ENCODE assay signal across 8 mouse cellular contexts in genomic region chr3:88245811-88246210, GRCm38 (mm10). TPM values are rescaled to one million over a fixed set of nuclear protein-coding genes. Genes with fewer than 3 reads are reported as not detected.
A peak's percentile ranks its signal among the peaks of the same experiment; 100 is the strongest.
DNase-seq lines count a peak whose midpoint lies in the region; ATAC-seq lines count a peak whose summit lies in the region.

No protein-coding gene starts in this region.

- H3K4me3 ChIP-seq in midbrain, embryonic 10.5 days: no peak overlapping the region
- no peak overlapping the region for H3K4me3 ChIP-seq in midbrain, embryonic 16.5 days (ENCODE audit: low read depth, low read length)
- no peak overlapping the region for H3K4me3 ChIP-seq in liver, embryonic 11.5 days (ENCODE audit: low read depth, low read length)

- no peak overlapping the region for H3K4me2 ChIP-seq in midbrain, embryonic 16.5 days (ENCODE audit: low read length)
- no peak overlapping the region for H3K4me2 ChIP-seq in liver, embryonic 11.5 days

- H3K9me3 ChIP-seq in midbrain, embryonic 10.5 days (replicated peaks): no peaks in the 10 kb centered on the region
- H3K9me3 ChIP-seq in midbrain, embryonic 16.5 days (replicated peaks; ENCODE audit: control insufficient read depth, low read length, poor library complexity, severe bottlenecking): no peaks in the 10 kb centered on the region
- no peaks in the 10 kb centered on the region for H3K9me3 ChIP-seq in liver, embryonic 11.5 days (ENCODE audit: control insufficient read depth, low read length)

- H3K27me3 ChIP-seq in midbrain, embryonic 10.5 days (ENCODE audit: low read depth, poor library complexity, severe bottlenecking): peaks cover 83% of the 10 kb centered on the region
- H3K27me3 ChIP-seq in midbrain, embryonic 16.5 days (ENCODE audit: control insufficient read depth, insufficient read depth, low read depth, low read length): peaks cover 14% of the 10 kb centered on the region
- peaks cover 36% of the 10 kb centered on the region for H3K27me3 ChIP-seq in liver, embryonic 11.5 days (replicated peaks; ENCODE audit: control insufficient read depth, insufficient read depth, low read length)

- 24% methylated on average over 13 of the region's 13 CpGs for WGBS in midbrain, embryonic 10.5 days
- WGBS in midbrain, embryonic 16.5 days: 15% methylated on average over 13 of the region's 13 CpGs
- WGBS in liver, embryonic 11.5 days: 16% methylated on average over 13 of the region's 13 CpGs

- no peak for ATAC-seq in midbrain, embryonic 16.5 days
- ATAC-seq in liver, embryonic 11.5 days (replicated peaks; ENCODE audit: low FRiP score): no peak; the same call in 1 of the 2 replicates

- peaks cover 28% of the 10 kb centered on the region for H3K4me1 ChIP-seq in midbrain, embryonic 10.5 days
- peaks cover 3% of the 10 kb centered on the region for H3K4me1 ChIP-seq in midbrain, embryonic 16.5 days (ENCODE audit: control insufficient read depth, insufficient read depth, low read length)
- no peaks in the 10 kb centered on the region; the same call in 1 of the 2 replicates for H3K4me1 ChIP-seq in liver, embryonic 11.5 days (replicated peaks; ENCODE audit: control insufficient read depth, insufficient read depth, low read length)

- H3K36me3 ChIP-seq in midbrain, embryonic 10.5 days: no peaks in the 10 kb centered on the region
- no peaks in the 10 kb centered on the region for H3K36me3 ChIP-seq in midbrain, embryonic 16.5 days (ENCODE audit: control insufficient read depth, insufficient read depth, low read length)
- no peaks in the 10 kb centered on the region for H3K36me3 ChIP-seq in liver, embryonic 11.5 days (ENCODE audit: control insufficient read depth, insufficient read depth, low read length)

- no peak overlapping the region for H3K9ac ChIP-seq in midbrain, embryonic 16.5 days (ENCODE audit: low read depth, low read length)
- no peak overlapping the region for H3K9ac ChIP-seq in liver, embryonic 11.5 days (ENCODE audit: low read depth, low read length)

- no peak overlapping the region for H3K27ac ChIP-seq in midbrain, embryonic 10.5 days (replicated peaks)
- H3K27ac ChIP-seq in midbrain, embryonic 16.5 days (ENCODE audit: low read length): no peak overlapping the region
- no peak overlapping the region for H3K27ac ChIP-seq in liver, embryonic 11.5 days (ENCODE audit: low read depth, low read length)

- DNase-seq in midbrain, embryonic 10.5 days (ENCODE audit: low spot score): peak; percentile 74
- peak; percentile 76 to 85 for DNase-seq in adrenal gland, adult 18-20 months (ENCODE audit: low spot score in 2 of 2)
- peak; percentile 80 for DNase-seq in embryo, embryonic 10.5 days (ENCODE audit: low spot score)
- peak; percentile 84 for DNase-seq in induced T-regulatory cell, adult 2 months (ENCODE audit: low read depth)
- DNase-seq in liver, embryonic 11.5 days (ENCODE audit: low spot score): peak; percentile 72
- peak; percentile 70 for DNase-seq in ovary, postnatal 36 days (ENCODE audit: low spot score)
- DNase-seq in urinary bladder, adult 18-20 months (ENCODE audit: low spot score in 2 of 2): peak; percentile 30 to 66

RNA-seq across cellular contexts. Expression of gene Rhbg, which starts 8.7 kb away (rescaled TPM):
- polyA plus RNA-seq in midbrain, embryonic 10.5 days (2016; fragmentation: Nextera tagmentation; extraction: Ambion mirVana): not detected in 2 replicates
- polyA plus RNA-seq in midbrain, embryonic 16.5 days (2015; fragmentation: Nextera tagmentation; extraction: Ambion mirVana): 0.18 and 0.21 TPM in 2 replicates
- 10 to 100 TPM; 11.2 to 17.8 TPM for total RNA-seq in adrenal gland, adult 18-20 months (2021)
- 16.3 and 19.5 TPM in 2 replicates for polyA plus RNA-seq in liver, embryonic 11.5 days (2014; fragmentation: Nextera tagmentation; extraction: Ambion mirVana)

RNA-seq across cellular contexts. Expression of gene Gm38392, which starts 41.2 kb away (rescaled TPM):
- 0.14 TPM in 1 of 2 replicates, not detected in the other for polyA plus RNA-seq in midbrain, embryonic 10.5 days (2016; fragmentation: Nextera tagmentation; extraction: Ambion mirVana)
- polyA plus RNA-seq in midbrain, embryonic 16.5 days (2015; fragmentation: Nextera tagmentation; extraction: Ambion mirVana): 0.16 TPM in 1 of 2 replicates, not detected in the other
- 1 to 10 TPM in 1 of 2 experiments, under 1 TPM in 1; 0.58 to 1.0 TPM for total RNA-seq in adrenal gland, adult 18-20 months (2021)
- 0.31 and 1.4 TPM in 2 replicates for polyA plus RNA-seq in liver, embryonic 11.5 days (2014; fragmentation: Nextera tagmentation; extraction: Ambion mirVana)

RNA-seq across cellular contexts. Expression of gene Tsacc, which starts 51.0 kb away (rescaled TPM):
- polyA plus RNA-seq in midbrain, embryonic 10.5 days (2016; fragmentation: Nextera tagmentation; extraction: Ambion mirVana): 11.4 and 14.1 TPM in 2 replicates
- polyA plus RNA-seq in midbrain, embryonic 16.5 days (2015; fragmentation: Nextera tagmentation; extraction: Ambion mirVana): 7.3 and 7.5 TPM in 2 replicates
- 1 to 10 TPM; 8.1 to 9.6 TPM for total RNA-seq in adrenal gland, adult 18-20 months (2021)
- polyA plus RNA-seq in liver, embryonic 11.5 days (2014; fragmentation: Nextera tagmentation; extraction: Ambion mirVana): 14.0 and 17.7 TPM in 2 replicates

RNA-seq across cellular contexts. Expression of gene Cct3, which starts 51.1 kb away (rescaled TPM):
- 780 and 865 TPM in 2 replicates for polyA plus RNA-seq in midbrain, embryonic 10.5 days (2016; fragmentation: Nextera tagmentation; extraction: Ambion mirVana)
- polyA plus RNA-seq in midbrain, embryonic 16.5 days (2015; fragmentation: Nextera tagmentation; extraction: Ambion mirVana): 419 and 444 TPM in 2 replicates
- total RNA-seq in adrenal gland, adult 18-20 months (2021): 100 to 1,000 TPM; 343 to 351 TPM
- polyA plus RNA-seq in liver, embryonic 11.5 days (2014; fragmentation: Nextera tagmentation; extraction: Ambion mirVana): 694 and 747 TPM in 2 replicates

Comparison
In these comparisons a context has a peak if more than half of its experiments do, and no peak if none do; other contexts are left out.
1. RNA of gene Rhbg, which starts 8.7 kb away (polyA plus RNA-seq): 16.3 to 19.5 TPM in liver, embryonic 11.5 days; 0.18 to 0.21 TPM in midbrain, embryonic 16.5 days and not detected in midbrain, embryonic 10.5 days; every median in the first group is over 10 times any median in the second.
2. Peak in every context shown above with its lines, with median percentiles within 50 percentile points of each other: DNase-seq.